In the genomic region with DNA sequence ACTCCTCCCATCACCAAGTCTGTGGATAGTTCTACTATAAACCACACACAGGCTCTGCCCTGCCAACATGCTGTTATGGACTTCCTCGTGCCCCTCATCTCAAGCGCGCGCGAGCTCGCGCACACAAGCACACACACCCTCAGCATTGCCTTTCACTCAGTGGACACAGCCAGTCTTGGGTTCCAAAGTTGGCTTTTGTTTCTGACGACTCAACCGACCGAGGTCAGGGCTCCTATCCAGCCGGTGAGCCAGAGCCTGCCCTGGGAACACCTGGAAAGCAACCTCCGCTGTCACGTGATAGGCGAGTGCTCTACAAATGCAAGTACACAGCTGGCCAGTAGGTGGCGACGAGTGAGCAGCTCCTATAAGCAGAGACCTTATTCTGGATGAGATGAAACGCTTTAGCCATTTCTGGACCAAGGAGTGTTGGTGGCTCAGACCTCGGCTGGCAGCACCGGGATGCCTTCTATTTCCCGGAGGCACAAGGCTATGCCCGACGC, we compare ENCODE assay signal across 8 mouse cellular contexts. TPM values are rescaled to one million over a fixed set of nuclear protein-coding genes. Genes with fewer than 3 reads are reported as not detected.
A peak's percentile ranks its signal among the peaks of the same experiment; 100 is the strongest.
DNase-seq lines count a peak whose midpoint lies in the region; ATAC-seq and TF ChIP-seq lines count a peak whose summit lies in the region.

No protein-coding gene starts in this region.

- H3K27me3 ChIP-seq in ES-Bruce4 (ENCODE audit: control insufficient read depth, insufficient read depth, low read length, poor library complexity, severe bottlenecking) = no peaks in the 10 kb centered on the region
- no peaks in the 10 kb centered on the region for H3K27me3 ChIP-seq in forebrain, embryonic 14.5 days (replicated peaks; ENCODE audit: control insufficient read depth, insufficient read depth, low read length)
- peaks cover 16% of the 10 kb centered on the region for H3K27me3 ChIP-seq in liver, embryonic 16.5 days (ENCODE audit: control insufficient read depth, insufficient read depth, low read depth, low read length)
- H3K27me3 ChIP-seq in neural tube, embryonic 14.5 days (ENCODE audit: control insufficient read depth, insufficient read depth, low read length) = no peaks in the 10 kb centered on the region
- no peaks in the 10 kb centered on the region for H3K27me3 ChIP-seq in testis, adult 2 months (ENCODE audit: control insufficient read depth, insufficient read depth, low read length)

- TF ChIP-seq CTCF in ES-Bruce4 (IDR thresholded peaks at IDR 0.05; ENCODE audit: low read depth, low read length) = peak; percentile 89
- peak; percentile 90 for TF ChIP-seq CTCF in testis, adult 2 months (IDR thresholded peaks at IDR 0.05; ENCODE audit: control insufficient read depth, insufficient read depth, insufficient replicate concordance, low read depth, low read length)

- no peaks in the 10 kb centered on the region for H3K9me3 ChIP-seq in ES-Bruce4 (replicated peaks; ENCODE audit: control insufficient read depth, insufficient read depth, low read length, poor library complexity, severe bottlenecking)
- no peaks in the 10 kb centered on the region for H3K9me3 ChIP-seq in forebrain, embryonic 14.5 days (replicated peaks; ENCODE audit: control insufficient read depth, low read length)
- H3K9me3 ChIP-seq in liver, embryonic 16.5 days (replicated peaks; ENCODE audit: control insufficient read depth, low read length) = no peaks in the 10 kb centered on the region
- no peaks in the 10 kb centered on the region for H3K9me3 ChIP-seq in neural tube, embryonic 14.5 days (ENCODE audit: control insufficient read depth, low read length)

- peak overlapping the region; percentile 29 for H3K9ac ChIP-seq in ES-Bruce4 (ENCODE audit: low read depth, poor library complexity, severe bottlenecking)
- H3K9ac ChIP-seq in forebrain, embryonic 14.5 days (ENCODE audit: low read length) = no peak overlapping the region
- H3K9ac ChIP-seq in liver, embryonic 16.5 days (ENCODE audit: low read depth, low read length) = peak overlapping the region; percentile 13; the same call in 1 of the 2 replicates
- H3K9ac ChIP-seq in neural tube, embryonic 14.5 days (replicated peaks; ENCODE audit: low read depth, low read length) = 0 out of 2 replicates have a peak overlapping the region, but pooled peaks have one; percentile 4

- H3K4me3 ChIP-seq in ES-Bruce4 (ENCODE audit: low read depth, low read length) = peak overlapping the region; percentile 70
- peak overlapping the region; percentile 16 for H3K4me3 ChIP-seq in forebrain, embryonic 14.5 days (ENCODE audit: low read depth, low read length)
- H3K4me3 ChIP-seq in liver, embryonic 16.5 days (ENCODE audit: low read depth, low read length) = peak overlapping the region; percentile 42
- 0 out of 2 replicates have a peak overlapping the region, but pooled peaks have one; percentile 14 for H3K4me3 ChIP-seq in neural tube, embryonic 14.5 days (ENCODE audit: low read depth, low read length)
- peak overlapping the region; percentile 45 for H3K4me3 ChIP-seq in testis, adult 2 months (ENCODE audit: control insufficient read depth, low read depth, low read length)

- peak; percentile 78 for ATAC-seq in cerebellum, adult (ENCODE audit: insufficient number of reproducible peaks, low FRiP score, low TSS enrichment)
- ATAC-seq in forebrain, embryonic 14.5 days = peak; percentile 76
- ATAC-seq in liver, embryonic 16.5 days (ENCODE audit: low read depth) = peak; percentile 70
- ATAC-seq in neural tube, embryonic 14.5 days (ENCODE audit: low read depth) = peak; percentile 77

- peak overlapping the region; percentile 38 for H3K4me2 ChIP-seq in forebrain, embryonic 14.5 days (ENCODE audit: low read length)
- H3K4me2 ChIP-seq in liver, embryonic 16.5 days (ENCODE audit: low read depth, low read length) = peak overlapping the region; percentile 64
- peak overlapping the region; percentile 50 for H3K4me2 ChIP-seq in neural tube, embryonic 14.5 days (ENCODE audit: low read depth, low read length)

- peak; percentile 35; the same call in 1 of the 2 replicates for TF ChIP-seq EP300 in ES-Bruce4 (IDR thresholded peaks at IDR 0.05; ENCODE audit: insufficient read depth, low read depth, low read length)

- intact Hi-C loops in heart, postnatal 14 days (cut with DNase I) = loop anchor here (5.0 kb wide), 1 partner anchor 173 kb away; no protein-coding TSS in a partner anchor

- peaks cover 2% of the 10 kb centered on the region for H3K4me1 ChIP-seq in ES-Bruce4 (ENCODE audit: control insufficient read depth, insufficient read depth, low read length)
- peaks cover 4% of the 10 kb centered on the region for H3K4me1 ChIP-seq in forebrain, embryonic 14.5 days (ENCODE audit: control insufficient read depth, insufficient read depth, low read length)
- H3K4me1 ChIP-seq in liver, embryonic 16.5 days (ENCODE audit: control insufficient read depth, low read depth, low read length) = peaks cover 9% of the 10 kb centered on the region
- no peaks in the 10 kb centered on the region for H3K4me1 ChIP-seq in neural tube, embryonic 14.5 days (ENCODE audit: control insufficient read depth, insufficient read depth, low read length)
- peaks cover 12% of the 10 kb centered on the region for H3K4me1 ChIP-seq in testis, adult 2 months (ENCODE audit: control insufficient read depth, insufficient read depth, low read length)

- peak overlapping the region; percentile 19 for H3K27ac ChIP-seq in ES-Bruce4 (ENCODE audit: insufficient read depth, low read length)
- no peak overlapping the region for H3K27ac ChIP-seq in forebrain, embryonic 14.5 days (ENCODE audit: low read depth, low read length)
- no peak overlapping the region for H3K27ac ChIP-seq in liver, embryonic 16.5 days (ENCODE audit: low read length)
- H3K27ac ChIP-seq in neural tube, embryonic 14.5 days (ENCODE audit: low read depth, low read length) = no peak overlapping the region
- no peak overlapping the region for H3K27ac ChIP-seq in testis, adult 2 months (ENCODE audit: control insufficient read depth, insufficient read depth, low read depth, low read length)

- peak; percentile 50 for TF ChIP-seq POLR2A in ES-Bruce4 (IDR thresholded peaks at IDR 0.05; ENCODE audit: insufficient read depth, low read length)
- no peak for TF ChIP-seq POLR2A in testis, adult 2 months (IDR thresholded peaks at IDR 0.05; ENCODE audit: control insufficient read depth, low read depth, low read length)

- H3K36me3 ChIP-seq in ES-Bruce4 (ENCODE audit: control insufficient read depth, insufficient read depth, low read length, poor library complexity, severe bottlenecking) = peaks cover 4% of the 10 kb centered on the region; the same call in 1 of the 2 replicates
- H3K36me3 ChIP-seq in forebrain, embryonic 14.5 days (ENCODE audit: control insufficient read depth, insufficient read depth, low read length) = peaks cover 20% of the 10 kb centered on the region; the same call in 1 of the 2 replicates
- H3K36me3 ChIP-seq in liver, embryonic 16.5 days (ENCODE audit: control insufficient read depth, insufficient read depth) = peaks cover 37% of the 10 kb centered on the region
- H3K36me3 ChIP-seq in neural tube, embryonic 14.5 days (ENCODE audit: control insufficient read depth, insufficient read depth, low read length) = peaks cover 9% of the 10 kb centered on the region; the same call in 1 of the 2 replicates
- H3K36me3 ChIP-seq in testis, adult 2 months (ENCODE audit: control insufficient read depth, insufficient read depth, low read length) = peaks cover 3% of the 10 kb centered on the region

- WGBS in forebrain, embryonic 14.5 days = 22% methylated on average over 22 of the region's 22 CpGs
- WGBS in large intestine, adult 2 months = 17% methylated on average over 22 of the region's 22 CpGs
- 17% methylated on average over 22 of the region's 22 CpGs for WGBS in liver, embryonic 16.5 days (ENCODE audit: insufficient replicate concordance)
- 22% methylated on average over 22 of the region's 22 CpGs for WGBS in neural tube, embryonic 14.5 days

- DNase-seq in forebrain, embryonic 14.5 days (ENCODE audit: low spot score) = peak; percentile 79
- DNase-seq in heart, postnatal 14 days = peak; percentile 83 to 86
- peak; percentile 68 for DNase-seq in large intestine, adult 2 months (ENCODE audit: low read depth, low spot score)

RNA-seq across cellular contexts. Expression of gene Trmo, which starts 14.3 kb away (rescaled TPM):
- polyA plus RNA-seq in ES-Bruce4 (2011; ENCODE audit: insufficient read depth, insufficient read length, low read depth, missing spikeins) = 10.1 and 11.5 TPM in 2 replicates
- 13.2 and 15.0 TPM in 2 replicates for polyA plus RNA-seq in forebrain, embryonic 14.5 days (2014; fragmentation: Nextera tagmentation; extraction: Ambion mirVana)
- 1 to 10 TPM; 4.3 to 4.8 TPM for total RNA-seq in heart, postnatal 14 days (2021)
- 4.4 and 5.3 TPM in 2 replicates for polyA plus RNA-seq in large intestine, adult 2 months (2012; rRNA removed)
- polyA plus RNA-seq in liver, embryonic 16.5 days (2015; fragmentation: Nextera tagmentation; extraction: Ambion mirVana) = 6.3 and 7.1 TPM in 2 replicates
- polyA plus RNA-seq in neural tube, embryonic 14.5 days (2014; fragmentation: Nextera tagmentation; extraction: Ambion mirVana) = 9.7 and 10.0 TPM in 2 replicates
- 12.1 and 12.2 TPM in 2 replicates for polyA plus RNA-seq in testis, adult 2 months (2012; rRNA removed)

RNA-seq across cellular contexts. Expression of gene Foxe1, which starts 31.5 kb away (rescaled TPM):
- 0.55 and 0.78 TPM in 2 replicates for polyA plus RNA-seq in ES-Bruce4 (2011; ENCODE audit: insufficient read depth, insufficient read length, low read depth, missing spikeins)
- polyA plus RNA-seq in forebrain, embryonic 14.5 days (2014; fragmentation: Nextera tagmentation; extraction: Ambion mirVana) = not detected in 2 replicates
- not detected for total RNA-seq in heart, postnatal 14 days (2021)
- not detected in 2 replicates for polyA plus RNA-seq in large intestine, adult 2 months (2012; rRNA removed)
- not detected in 2 replicates for polyA plus RNA-seq in liver, embryonic 16.5 days (2015; fragmentation: Nextera tagmentation; extraction: Ambion mirVana)
- polyA plus RNA-seq in neural tube, embryonic 14.5 days (2014; fragmentation: Nextera tagmentation; extraction: Ambion mirVana) = not detected in 2 replicates
- 0.04 TPM in 1 of 2 replicates, not detected in the other for polyA plus RNA-seq in testis, adult 2 months (2012; rRNA removed)

RNA-seq across cellular contexts. Expression of gene Hemgn, which starts 38.4 kb away (rescaled TPM):
- polyA plus RNA-seq in ES-Bruce4 (2011; ENCODE audit: insufficient read depth, insufficient read length, low read depth, missing spikeins) = not detected in 2 replicates
- polyA plus RNA-seq in forebrain, embryonic 14.5 days (2014; fragmentation: Nextera tagmentation; extraction: Ambion mirVana) = 0.27 TPM in 1 of 2 replicates, not detected in the other
- under 1 TPM; 0.54 to 0.60 TPM for total RNA-seq in heart, postnatal 14 days (2021)
- polyA plus RNA-seq in large intestine, adult 2 months (2012; rRNA removed) = 0.05 TPM in 2 replicates
- 375 and 394 TPM in 2 replicates for polyA plus RNA-seq in liver, embryonic 16.5 days (2015; fragmentation: Nextera tagmentation; extraction: Ambion mirVana)
- 0.28 and 0.81 TPM in 2 replicates for polyA plus RNA-seq in neural tube, embryonic 14.5 days (2014; fragmentation: Nextera tagmentation; extraction: Ambion mirVana)
- polyA plus RNA-seq in testis, adult 2 months (2012; rRNA removed) = 54.7 and 57.4 TPM in 2 replicates

Comparison
In these comparisons a context has a peak if more than half of its experiments do, and no peak if none do; other contexts are left out.
1. H3K4me3 ChIP-seq: peak in every context shown above with its lines; median percentile 70 in ES-Bruce4; 45 in testis, adult 2 months; 42 in liver, embryonic 16.5 days; 16 in forebrain, embryonic 14.5 days; 14 in neural tube, embryonic 14.5 days.
2. RNA of gene Hemgn, which starts 38.4 kb away (polyA plus RNA-seq): 375 to 394 TPM in liver, embryonic 16.5 days and 54.7 to 57.4 TPM in testis, adult 2 months; 0.28 to 0.81 TPM in neural tube, embryonic 14.5 days, not detected in ES-Bruce4, 0.27 TPM in forebrain, embryonic 14.5 days and 0.05 TPM in large intestine, adult 2 months; every median in the first group is over 10 times any median in the second.
3. Peak in every context shown above with its lines, with median percentiles within 50 percentile points of each other: ATAC-seq, DNase-seq and H3K4me2 ChIP-seq.